Mouse (Mus musculus) left cerebral cortex, postnatal 4 days (tissue): ENCODE data around the gene Fto. TPM values are rescaled to one million over a fixed set of nuclear protein-coding genes. Genes with fewer than 3 reads are reported as not detected.
A peak's percentile ranks its signal among the peaks of the same experiment; 100 is the strongest.

ENCODE experiments used
- DNase-seq: peaks from one replicate; pipeline ENCODE4 v3.0.0-alpha.2; 2022
- intact Hi-C: fragments of 180-260 bp; cut with DNase I; formaldehyde crosslinking; loops from one replicate; pipeline ENCODE4 v1.15.1; 2025
- total RNA-seq, 2 experiments: library from RNA; stranded (reverse); gene quantifications; 2 replicates each; pipeline ENCODE4 v1.2.3; 2021

Gene Fto
- total RNA-seq, 2 experiments from 2014 or later: 121 to 133 TPM

DNA sequence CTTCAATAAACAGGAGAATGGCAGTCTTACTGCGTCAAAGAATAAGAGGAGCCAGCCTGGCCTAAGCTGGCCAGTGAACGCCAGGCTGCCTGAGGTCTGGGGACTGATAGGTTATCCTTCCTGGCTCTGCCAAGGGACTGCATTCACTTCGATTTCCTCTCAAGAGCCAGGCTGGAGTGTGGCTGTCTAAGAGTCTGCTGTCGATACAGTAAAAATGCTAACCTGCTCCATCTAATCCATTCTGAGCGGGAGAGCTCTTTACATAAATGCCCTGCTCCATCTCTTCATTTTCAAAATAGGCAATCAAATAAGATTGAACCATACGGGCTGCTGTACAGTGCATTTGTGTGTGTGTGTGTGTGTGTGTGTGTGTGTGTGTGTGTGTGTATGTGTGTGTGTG lies 397.9 kb downstream of the Fto start:
- intact Hi-C loops: no loop called here
- DNase-seq: no peak

DNA sequence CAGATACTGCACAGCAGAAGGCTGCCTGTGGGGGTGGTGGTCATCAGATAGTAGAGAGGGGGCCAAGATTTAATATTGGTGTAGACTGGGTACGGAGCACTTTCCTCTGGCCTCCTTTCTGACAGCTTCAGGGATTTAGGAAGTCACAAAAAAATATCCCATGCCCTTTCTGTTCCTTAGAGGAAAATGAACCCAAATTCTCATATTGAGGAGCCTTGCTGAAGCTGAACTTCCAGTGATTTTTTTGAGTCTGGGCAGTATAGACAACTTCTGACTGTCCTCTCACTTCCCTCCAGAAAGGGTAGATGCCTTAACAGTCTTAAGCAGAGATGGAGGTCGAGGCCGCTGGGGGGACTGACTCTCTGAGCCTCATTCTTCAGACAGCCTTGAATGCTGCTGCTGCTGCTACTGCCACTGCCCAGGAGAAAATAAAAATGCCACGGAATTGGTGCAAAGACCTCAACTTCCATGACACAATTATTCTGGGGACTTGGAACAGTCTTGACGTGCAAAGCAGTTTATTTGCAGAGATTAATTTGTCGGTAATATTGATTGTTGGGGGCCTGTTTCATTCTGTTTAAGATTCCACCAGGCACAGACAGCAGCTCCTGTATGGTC lies 398.8 kb downstream of the Fto start:
- no peak for DNase-seq
- intact Hi-C loops: no loop called here

DNA sequence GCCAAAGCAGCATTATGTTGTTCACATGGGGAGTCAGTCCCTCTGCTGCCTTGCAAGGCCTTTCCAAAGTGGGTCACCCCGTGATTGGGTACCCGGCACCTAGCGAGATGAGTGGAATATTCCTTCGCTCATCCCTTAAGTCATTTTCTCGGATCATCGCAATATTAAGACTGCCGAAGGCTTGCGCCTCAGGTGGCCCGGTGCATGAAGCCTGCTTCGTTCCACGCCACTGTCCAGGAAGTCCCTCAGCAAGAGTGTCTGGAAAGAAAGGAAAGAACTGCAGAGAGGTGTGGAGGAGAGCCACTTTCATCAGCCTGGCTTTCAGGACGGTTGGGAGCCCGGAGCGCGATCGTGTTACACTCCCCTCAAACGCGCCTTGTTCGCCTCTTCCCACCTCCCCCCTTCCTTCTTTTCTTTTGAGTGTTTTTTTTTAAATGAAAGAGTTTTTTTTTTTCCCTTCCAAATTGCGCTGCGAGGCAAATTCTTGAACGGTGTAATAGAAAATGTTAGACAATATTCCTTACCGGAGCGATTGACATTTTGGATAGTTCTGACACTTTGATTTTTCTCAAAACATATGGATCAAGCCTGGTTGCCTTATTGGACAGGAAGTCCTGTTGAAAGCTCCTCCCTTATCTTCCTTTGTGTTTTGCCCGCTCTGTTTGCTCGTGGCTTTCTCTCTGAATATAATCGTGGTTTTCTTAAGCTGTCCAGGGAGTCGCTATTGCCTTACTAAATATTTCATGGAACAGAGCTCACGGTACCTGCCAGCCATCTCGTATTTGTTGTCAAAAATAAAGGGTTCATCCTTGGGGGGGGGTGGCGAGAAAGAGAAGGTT lies 399.6 kb downstream of the Fto start:
- intact Hi-C loops: no loop called here
- peak; percentile 11 for DNase-seq

DNA sequence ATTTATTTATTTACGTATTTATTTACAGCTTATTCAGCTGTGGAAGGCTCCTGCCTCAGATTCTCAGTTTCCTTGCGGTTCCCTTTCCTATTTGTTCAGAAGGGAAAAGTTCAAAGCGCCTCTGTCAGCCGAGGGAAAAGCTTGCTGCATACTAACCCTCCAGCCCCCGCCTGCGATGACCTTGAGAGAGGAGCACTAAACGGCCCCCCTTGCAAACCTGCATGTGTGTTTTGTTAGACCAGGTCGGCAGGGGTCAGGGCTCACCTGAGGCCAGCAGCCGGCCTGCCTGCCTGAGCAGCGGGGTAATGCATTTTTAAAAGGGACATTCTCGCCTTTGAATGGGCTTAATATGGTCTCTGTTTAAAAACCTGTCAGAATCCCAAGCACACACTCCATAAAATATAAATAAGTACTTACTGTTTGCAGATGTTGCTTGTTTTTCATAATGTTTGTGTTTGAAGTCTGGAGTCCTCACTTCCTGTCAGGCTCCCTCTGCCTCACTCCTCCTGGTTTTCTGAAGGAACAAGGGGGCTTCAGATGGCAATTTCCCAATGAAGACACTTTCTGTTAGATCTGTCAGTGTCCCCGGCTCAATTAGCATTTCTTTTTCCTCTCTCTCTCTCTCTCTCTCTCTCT lies 400.5 kb downstream of the Fto start:
- no peak for DNase-seq
- intact Hi-C loops: no loop called here

DNA sequence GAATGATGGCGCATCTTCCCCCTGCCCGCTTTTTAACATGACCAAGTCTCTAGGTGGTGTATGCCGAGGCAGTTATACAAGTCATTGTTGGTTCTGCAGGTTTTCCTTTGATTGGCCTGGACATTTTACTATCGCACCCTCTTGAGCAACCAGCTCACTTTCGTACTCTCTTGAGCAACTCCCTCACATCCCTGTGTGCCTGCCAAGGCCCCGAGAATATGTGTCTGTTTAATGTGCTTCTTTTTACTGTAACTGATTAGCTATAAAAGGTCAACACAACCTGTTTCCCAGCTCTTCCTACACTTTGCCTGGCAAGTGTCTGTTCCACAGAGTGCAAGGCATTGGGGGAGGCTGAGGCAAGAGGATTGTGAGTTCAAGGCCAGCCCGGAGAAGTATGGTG lies 401.4 kb downstream of the Fto start:
- no peak for DNase-seq
- intact Hi-C loops: no loop called here

DNA sequence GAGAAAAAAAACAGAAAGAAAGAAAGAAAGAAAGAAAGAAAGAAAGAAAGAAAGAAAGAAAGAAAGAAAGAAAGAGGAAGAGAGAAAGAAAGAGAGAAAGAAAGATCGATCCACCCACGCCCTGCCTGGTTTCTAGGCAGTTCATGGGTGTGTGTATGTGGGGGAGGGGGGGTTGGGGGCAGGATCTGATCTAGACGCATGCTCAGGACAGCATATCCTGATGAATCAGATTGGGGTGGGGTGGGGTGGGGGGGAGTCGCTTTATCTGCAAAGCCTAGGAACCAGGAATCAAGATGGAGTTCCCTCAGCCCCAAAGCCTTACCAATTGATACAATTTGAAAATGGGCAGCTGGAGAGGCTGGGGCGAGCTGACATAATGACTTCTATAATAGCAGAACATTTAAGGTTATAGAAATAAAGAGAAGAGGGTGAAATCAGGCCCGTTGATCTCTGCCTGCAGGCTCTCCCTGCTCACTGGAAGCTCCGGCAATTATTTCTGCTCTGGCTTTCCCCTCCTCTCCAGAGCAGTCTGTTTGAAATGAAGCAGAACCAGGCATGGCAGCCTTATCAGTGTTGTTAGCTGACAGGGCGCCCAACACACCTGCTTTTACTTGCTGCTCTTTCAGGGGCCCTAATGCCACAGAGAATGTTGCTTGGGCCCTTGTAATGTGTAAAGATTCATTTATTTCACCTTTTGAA lies 402.2 kb downstream of the Fto start:
- intact Hi-C loops: no loop called here

More for the DNA sequence above, 402.2 kb downstream of the Fto start:
- DNase-seq: no peak

Other genes starting within 250 kb of the Fto start
- gene Rbl2, start 243.5 kb upstream of the Fto start, total RNA-seq: 10 to 100 TPM; 32.1 to 34.1 TPM
- gene Aktip, start 113.5 kb upstream of the Fto start, total RNA-seq: 10 to 100 TPM; 73.7 to 78.2 TPM
- gene Rpgrip1l, start 263 bp upstream of the Fto start, total RNA-seq: 10 to 100 TPM; 19.9 to 23.9 TPM